In genomic region chr7:66449971-66450752, GRCm38 (mm10) we compare ENCODE assay signal across 8 mouse cellular contexts. TPM values are rescaled to one million over a fixed set of nuclear protein-coding genes. Genes with fewer than 3 reads are reported as not detected.
DNase-seq lines count a peak whose midpoint lies in the region; ATAC-seq lines count a peak whose summit lies in the region.

No protein-coding gene starts in this region.

- peak overlapping the region; percentile 26 for H3K4me3 ChIP-seq in embryonic facial prominence, embryonic 12.5 days
- H3K4me3 ChIP-seq in hindbrain, embryonic 15.5 days, result peak overlapping the region; percentile 27

- H3K4me2 ChIP-seq in embryonic facial prominence, embryonic 12.5 days (replicated peaks), result peak overlapping the region; percentile 47
- peak overlapping the region; percentile 59 for H3K4me2 ChIP-seq in hindbrain, embryonic 15.5 days

- 5% methylated on average over 16 of the region's 16 CpGs for WGBS in embryonic facial prominence, embryonic 12.5 days
- WGBS in hindbrain, embryonic 15.5 days, result 5% methylated on average over 16 of the region's 16 CpGs

- peaks cover 47% of the 10 kb centered on the region for H3K4me1 ChIP-seq in embryonic facial prominence, embryonic 12.5 days
- peaks cover 13% of the 10 kb centered on the region for H3K4me1 ChIP-seq in hindbrain, embryonic 15.5 days (replicated peaks)

- ATAC-seq in embryonic facial prominence, embryonic 12.5 days (ENCODE audit: insufficient number of reproducible peaks, insufficient read depth, low FRiP score, low TSS enrichment), result no peak; the same call in 1 of the 2 replicates
- peak; percentile 59 for ATAC-seq in hindbrain, embryonic 15.5 days (ENCODE audit: low FRiP score, low read depth)
- ATAC-seq in activated CD4-positive, CD25-positive, alpha-beta regulatory T cell, adult 4 months, result no peak

- H3K9ac ChIP-seq in embryonic facial prominence, embryonic 12.5 days, result no peak overlapping the region
- 0 out of 2 replicates have a peak overlapping the region, but pooled peaks have one; percentile 6 for H3K9ac ChIP-seq in hindbrain, embryonic 15.5 days

- no peaks in the 10 kb centered on the region for H3K36me3 ChIP-seq in embryonic facial prominence, embryonic 12.5 days
- no peaks in the 10 kb centered on the region for H3K36me3 ChIP-seq in hindbrain, embryonic 15.5 days

- H3K27ac ChIP-seq in embryonic facial prominence, embryonic 12.5 days, result peak overlapping the region; percentile 75
- peak overlapping the region; percentile 27; the same call in 1 of the 2 replicates for H3K27ac ChIP-seq in hindbrain, embryonic 15.5 days (replicated peaks)

- DNase-seq in urinary bladder, postnatal 14 days (ENCODE audit: low spot score), result peak; percentile 51
- DNase-seq in urinary bladder, adult 2 months (ENCODE audit: low spot score), result no peak
- DNase-seq in lung, postnatal 14 days, result peak; percentile 29
- no peak for DNase-seq in cerebellum, adult 8-10 months
- no peak for DNase-seq in left cerebral cortex, postnatal 14 days (ENCODE audit: low spot score in 2 of 2)

- no peaks in the 10 kb centered on the region for H3K27me3 ChIP-seq in embryonic facial prominence, embryonic 12.5 days
- H3K27me3 ChIP-seq in hindbrain, embryonic 15.5 days, result no peaks in the 10 kb centered on the region

- intact Hi-C loops in left cerebral cortex, postnatal 14 days (cut with DNase I), result no loop called here

- H3K9me3 ChIP-seq in embryonic facial prominence, embryonic 12.5 days, result no peaks in the 10 kb centered on the region
- H3K9me3 ChIP-seq in hindbrain, embryonic 15.5 days, result no peaks in the 10 kb centered on the region

RNA-seq across cellular contexts. Expression of gene Aldh1a3, which starts 22.8 kb away (rescaled TPM):
- 16.1 and 17.5 TPM in 2 replicates for polyA plus RNA-seq in urinary bladder, adult 2 months (2012; rRNA removed)
- polyA plus RNA-seq in embryonic facial prominence, embryonic 12.5 days (2016; fragmentation: Nextera tagmentation; extraction: Ambion mirVana), result 39.5 and 56.9 TPM in 2 replicates
- 2.1 and 2.9 TPM in 2 replicates for polyA plus RNA-seq in hindbrain, embryonic 15.5 days (2015; fragmentation: Nextera tagmentation; extraction: Ambion mirVana)
- under 1 TPM in 1 of 2 experiments, not detected in 1; 0.60 TPM for polyA plus RNA-seq in activated CD4-positive, CD25-positive, alpha-beta regulatory T cell, adult 4 months (2017; shearing (Covaris generic))
- total RNA-seq in left cerebral cortex, postnatal 14 days (2021), result 1 to 10 TPM; 2.9 to 3.4 TPM

Comparison
In these comparisons a context has a peak if more than half of its experiments do, and no peak if none do; other contexts are left out.
1. DNase-seq: peak in urinary bladder, postnatal 14 days (single experiment) and lung, postnatal 14 days (single experiment); none in urinary bladder, adult 2 months (single experiment), cerebellum, adult 8-10 months (single experiment) and left cerebral cortex, postnatal 14 days (0 of 2).